Mouse (Mus musculus): ENCODE measurements around the gene Qars.

Gene Qars

GRCm38 (mm10) chr9:108507619-108508434 is at the start of gene Qars:
Gene Qars, plus strand, starts transcription at chr9:108507706.
- peak; percentile 97 for DNase-seq

- no peak for DNase-seq
Measured at GRCm38 (mm10) chr9:108459939-108460318, 47.6 kb upstream of the Qars start.

GRCm38 (mm10) chr9:108460319-108461178 is 47.0 kb upstream of the Qars start, which contains the start of gene Ccdc71:
Gene Ccdc71, plus strand, starts transcription at chr9:108460527.
- DNase-seq = peak; percentile 92

GRCm38 (mm10) chr9:108461181-108461631 is 46.3 kb upstream of the Qars start, which contains the start of gene Klhdc8b:
Gene Klhdc8b, minus strand, starts transcription at chr9:108461581.
- DNase-seq = peak; percentile 38

- DNase-seq = no peak
Measured at GRCm38 (mm10) chr9:108461675-108462074, 45.8 kb upstream of the Qars start.

DNA sequence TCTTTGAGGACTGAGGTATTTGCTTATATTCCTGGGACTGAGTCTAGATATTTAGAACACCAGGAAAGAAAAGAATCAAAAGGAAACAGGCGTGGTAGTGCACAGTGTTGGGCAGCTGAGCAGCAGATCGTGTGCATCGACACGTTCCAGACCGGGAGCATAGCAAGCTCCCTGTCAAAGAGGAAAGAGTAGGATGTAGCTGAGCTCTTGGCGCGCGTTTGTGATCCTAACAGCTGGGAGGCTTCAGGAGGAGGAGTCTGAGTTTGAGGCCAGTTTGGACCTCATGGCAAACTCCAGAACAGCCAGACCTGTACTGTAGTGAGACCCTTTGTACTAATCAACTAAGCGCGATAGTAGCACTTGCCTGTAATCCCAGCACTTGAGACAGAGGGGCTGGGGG is 45.3 kb upstream of the Qars start:
- DNase-seq = no peak

DNA sequence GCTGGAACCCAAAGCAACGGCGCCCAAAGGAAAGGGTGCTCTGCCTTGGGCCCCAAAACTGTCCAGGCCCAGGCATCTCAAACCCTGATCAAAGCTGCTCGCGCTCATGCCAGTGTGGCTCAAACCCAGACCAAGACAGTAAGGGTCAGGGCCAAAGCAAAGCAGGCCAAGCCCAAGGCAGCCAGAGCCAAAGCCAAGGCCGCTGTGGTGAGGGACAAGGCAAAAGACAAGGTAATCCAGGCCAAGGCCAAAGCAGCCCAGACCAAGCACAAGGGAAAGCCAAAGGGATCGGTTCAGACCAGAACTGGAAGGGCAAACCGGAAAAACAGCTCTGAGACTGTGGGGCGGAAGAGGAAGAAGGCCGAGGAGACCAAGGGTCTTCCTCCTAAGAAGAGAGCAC is 43.8 kb upstream of the Qars start:
- no peak for DNase-seq

GRCm38 (mm10) chr9:108466219-108466618 is 41.3 kb upstream of the Qars start:
- no peak for DNase-seq

- no peak for DNase-seq
Measured at GRCm38 (mm10) chr9:108469430-108469829, 38.1 kb upstream of the Qars start.

GRCm38 (mm10) chr9:108469845-108470244 is 37.7 kb upstream of the Qars start:
- DNase-seq = no peak

DNA sequence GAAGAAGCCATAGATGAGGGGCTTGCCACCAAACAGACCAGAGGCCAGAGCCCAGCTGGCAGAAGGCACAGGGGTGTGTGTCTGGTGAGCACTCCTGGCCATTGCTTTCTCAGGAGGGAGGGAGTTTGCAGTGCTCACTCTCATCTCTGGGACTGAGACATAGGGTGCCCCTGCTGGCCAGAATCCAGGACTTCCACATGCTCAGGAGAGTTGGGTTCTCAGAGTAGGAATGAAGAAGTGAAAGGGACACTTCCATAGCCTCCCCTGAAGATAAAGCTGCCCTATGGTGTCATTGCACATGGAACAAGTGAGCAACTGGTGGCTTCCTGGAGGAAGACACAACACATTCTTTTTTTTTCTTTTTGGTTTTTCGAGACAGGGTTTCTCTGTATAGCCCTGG is 33.0 kb upstream of the Qars start:
- DNase-seq = peak; percentile 16

- peak; percentile 90 for DNase-seq
Measured at GRCm38 (mm10) chr9:108478638-108479156, 28.8 kb upstream of the Qars start.

DNA sequence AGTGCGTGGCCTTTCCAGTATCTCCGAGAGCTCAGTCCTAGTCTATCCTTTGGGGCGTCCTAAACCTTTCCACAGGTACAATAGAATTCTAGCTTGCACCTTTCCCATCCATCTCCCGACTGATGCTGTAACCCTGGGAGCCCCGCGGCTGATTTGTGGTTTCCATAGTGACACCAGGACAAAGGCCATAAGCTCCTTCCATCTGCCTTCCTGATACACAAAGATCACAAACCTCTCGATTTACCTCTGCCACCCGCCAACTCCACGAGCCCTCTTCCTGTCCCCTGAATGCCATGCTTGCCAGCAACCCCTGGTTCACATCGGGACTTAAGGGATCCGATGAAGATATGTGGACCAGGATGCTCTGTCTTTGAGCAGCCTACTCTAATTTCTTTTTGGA is 28.3 kb upstream of the Qars start:
- DNase-seq = peak; percentile 54

DNA sequence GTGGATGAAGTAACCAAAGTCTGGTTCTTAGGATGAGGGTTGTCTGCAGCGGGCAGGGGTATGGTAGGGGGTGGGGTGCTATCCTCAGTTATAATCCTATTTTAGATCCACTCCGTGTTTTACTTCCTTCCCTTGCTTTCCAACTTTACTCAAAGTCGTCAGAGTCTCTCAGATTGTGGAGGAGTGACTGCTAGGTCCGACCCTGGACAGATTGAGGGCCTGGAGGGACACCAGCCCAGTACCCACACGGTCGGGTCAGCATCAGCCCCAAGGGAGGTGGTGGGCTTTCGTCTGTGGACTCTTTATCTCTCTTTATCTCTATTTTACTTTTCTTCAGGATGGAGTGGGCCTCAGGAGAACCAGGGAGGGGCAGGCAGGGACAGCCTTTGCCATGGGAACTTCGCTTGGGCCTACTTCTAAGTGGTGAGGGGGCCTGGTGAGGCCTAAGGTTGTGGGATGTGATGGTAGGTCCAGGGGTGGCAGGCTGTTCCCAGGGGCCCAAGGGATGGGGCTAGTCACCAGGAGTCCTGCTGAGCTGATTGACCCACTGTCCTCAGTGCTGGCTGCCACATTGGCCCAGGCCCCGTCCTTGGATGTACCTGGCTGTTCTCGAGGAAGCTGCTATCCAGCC is 27.7 kb upstream of the Qars start, which contains the start of gene Lamb2:
Lamb2 (plus strand) TSS at position 16 of the 631 bp plus-strand sequence.
- DNase-seq = peak; percentile 93

DNA sequence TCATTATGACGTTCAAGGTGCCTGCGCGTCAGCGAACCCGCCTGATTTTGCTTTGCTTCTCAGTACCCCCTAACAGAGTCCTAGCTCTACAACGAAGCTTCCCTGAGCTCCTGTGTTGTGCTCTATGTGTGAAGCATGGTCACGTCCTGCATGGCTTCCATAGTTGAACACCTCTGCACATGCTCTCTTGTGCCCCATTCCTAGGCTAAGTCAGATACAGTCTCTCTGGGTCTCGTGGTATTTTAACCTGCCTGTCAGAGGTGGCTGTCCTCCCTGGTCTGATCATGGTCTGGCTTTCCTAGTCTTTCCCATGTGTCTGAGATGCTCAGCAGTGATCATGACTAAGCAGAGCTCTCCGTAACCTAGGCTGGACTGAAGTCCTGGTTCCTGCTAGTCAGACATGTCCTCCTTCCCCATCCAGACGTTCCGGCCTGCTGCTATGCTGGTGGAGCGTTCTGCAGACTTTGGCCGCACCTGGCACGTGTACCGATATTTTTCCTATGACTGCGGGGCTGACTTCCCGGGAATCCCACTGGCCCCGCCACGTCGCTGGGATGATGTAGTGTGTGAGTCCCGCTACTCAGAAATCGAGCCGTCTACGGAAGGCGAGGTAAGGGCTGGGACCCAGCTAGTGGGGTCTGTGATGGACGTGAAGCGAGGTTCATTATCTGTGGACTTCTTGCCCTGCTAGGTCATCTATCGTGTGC is 26.5 kb upstream of the Qars start:
- no peak for DNase-seq

DNA sequence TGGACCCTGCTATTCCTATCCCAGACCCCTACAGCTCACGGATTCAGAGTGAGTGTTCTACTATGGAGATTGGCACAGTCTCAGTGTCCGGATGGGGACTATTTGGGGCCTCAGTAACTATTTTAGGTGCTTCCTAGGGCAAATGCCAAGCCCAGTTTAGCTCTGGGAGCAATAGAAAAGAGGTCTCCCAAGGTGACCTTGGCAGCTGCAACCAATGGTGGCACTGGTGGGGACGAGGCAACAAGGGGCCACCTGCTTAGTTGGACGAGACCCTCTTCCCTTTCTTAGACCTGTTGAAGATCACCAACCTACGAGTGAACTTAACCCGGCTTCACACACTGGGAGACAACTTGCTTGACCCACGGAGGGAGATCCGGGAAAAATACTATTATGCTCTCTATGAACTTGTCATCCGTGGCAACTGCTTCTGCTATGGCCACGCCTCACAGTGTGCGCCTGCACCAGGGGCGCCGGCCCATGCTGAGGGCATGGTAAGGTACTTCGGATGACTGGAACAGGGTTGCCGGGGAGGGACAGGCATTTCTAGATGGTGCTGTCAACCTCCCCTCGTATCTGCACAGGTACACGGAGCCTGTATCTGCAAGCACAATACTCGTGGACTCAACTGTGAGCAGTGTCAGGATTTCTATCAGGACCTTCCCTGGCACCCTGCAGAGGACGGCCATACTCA is 25.8 kb upstream of the Qars start:
- DNase-seq = no peak

DNA sequence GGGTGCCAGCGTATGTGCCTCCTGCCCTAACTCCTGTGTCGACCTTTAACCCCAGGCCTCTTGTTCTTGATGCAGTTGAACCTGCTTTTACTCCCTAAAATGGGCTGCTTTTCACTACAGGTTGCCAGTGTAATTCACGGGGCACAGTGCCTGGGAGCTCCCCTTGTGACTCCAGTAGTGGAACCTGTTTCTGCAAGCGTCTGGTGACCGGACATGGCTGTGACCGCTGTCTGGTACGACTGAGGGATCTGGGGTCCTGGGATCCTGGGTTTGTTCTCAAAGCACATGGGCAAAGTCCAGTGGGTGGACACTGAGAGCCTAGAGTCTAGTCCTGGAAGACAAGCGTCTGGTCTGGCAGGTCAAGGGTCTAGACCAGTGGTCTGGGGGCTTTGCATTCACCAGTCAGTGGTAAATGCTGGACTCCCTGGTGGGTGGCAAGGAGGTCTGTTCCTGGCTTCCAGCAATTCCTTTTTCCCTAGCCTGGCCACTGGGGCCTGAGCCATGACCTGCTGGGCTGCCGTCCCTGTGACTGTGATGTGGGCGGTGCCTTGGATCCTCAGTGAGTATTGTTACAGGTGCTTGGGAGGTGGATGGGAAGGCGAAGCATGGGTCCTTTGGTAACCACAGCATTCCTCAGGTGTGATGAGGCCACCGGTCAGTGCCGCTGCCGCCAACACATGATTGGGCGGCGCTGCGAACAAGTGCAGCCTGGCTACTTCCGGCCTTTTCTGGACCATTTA is 24.3 kb upstream of the Qars start:
- no peak for DNase-seq

GRCm38 (mm10) chr9:108484021-108484420 is 23.5 kb upstream of the Qars start:
- no peak for DNase-seq

- DNase-seq = no peak
Measured at GRCm38 (mm10) chr9:108485301-108485875, 22.1 kb upstream of the Qars start.

- DNase-seq = no peak
Measured at GRCm38 (mm10) chr9:108486973-108487530, 20.5 kb upstream of the Qars start.

Measured in retina, postnatal 1 day (tissue).